Mouse (Mus musculus) thymus, adult 2 months (tissue): ENCODE results near the gene Olfr1324. TPM values are rescaled to one million over a fixed set of nuclear protein-coding genes. Genes with fewer than 3 reads are reported as not detected.
"Not testable (repeated sequence)": the region's sequence is repeated elsewhere in the genome, so short reads cannot be mapped to it uniquely, and the experiment has no call there.

Source experiments
- DNase-seq: peaks from one replicate; pipeline ENCODE4 v3.0.0; 2021
- H3K27ac ChIP-seq: fragments of 200-500 bp; 2 replicates; pipeline ENCODE4 v1.5.1; 2012; ENCODE audit warnings: low read length, control low read depth; ENCODE audit not compliant: control insufficient read depth, insufficient read depth
- H3K27me3 ChIP-seq: fragments of 200-500 bp; 2 replicates; pipeline ENCODE4 v1.6.1; 2012; ENCODE audit warnings: mild to moderate bottlenecking, low read length, moderate library complexity, mixed read lengths; ENCODE audit not compliant: control insufficient read depth, insufficient read depth
- H3K36me3 ChIP-seq: fragments of 200-500 bp; 2 replicates; pipeline ENCODE4 v1.6.1; 2012; ENCODE audit warnings: mild to moderate bottlenecking, low read length, moderate library complexity; ENCODE audit not compliant: control insufficient read depth, insufficient read depth
- H3K4me1 ChIP-seq: fragments of 200-500 bp; replicated peaks from 2 replicates; pipeline ENCODE4 v1.6.1; 2012; ENCODE audit warnings: low read length; ENCODE audit not compliant: control insufficient read depth, insufficient read depth
- H3K4me3 ChIP-seq: fragments of 200-500 bp; 2 replicates; pipeline ENCODE4 v1.5.1; 2012; ENCODE audit warnings: mild to moderate bottlenecking, low read length, control low read depth, moderate library complexity; ENCODE audit not compliant: control insufficient read depth, insufficient read depth
- CTCF ChIP-seq: fragments of 200-500 bp; IDR thresholded peaks from 2 replicates; pipeline ENCODE4 v1.5.1; 2012; ENCODE audit warnings: mild to moderate bottlenecking, control low read depth, low read length, moderate library complexity, borderline replicate concordance; ENCODE audit not compliant: control insufficient read depth, poor library complexity, insufficient read depth; ENCODE audit errors: extremely low read depth
- POLR2A ChIP-seq: fragments of 200-500 bp; IDR thresholded peaks from 2 replicates; pipeline ENCODE4 v1.6.1; 2012; ENCODE audit warnings: mild to moderate bottlenecking, low read length, control low read depth, moderate library complexity; ENCODE audit not compliant: control insufficient read depth, poor library complexity, insufficient read depth; ENCODE audit errors: extremely low read depth
- WGBS: fragments of 180-500 bp; shearing (Covaris S2); methylation state at CpG from one replicate; pipeline ENCODE4 v1.1.7; 2018; 5-methylcytosine and 5-hydroxymethylcytosine counted together
- polyA plus RNA-seq: library from polyadenylated mRNA; depleted of rRNA; stranded (reverse); fragments of >200 nt; gene quantifications from 2 replicates; pipeline ENCODE4 v1.2.3, GENCODE M21; 2012; rRNA removed

Olfr1324 gene
- not detected in 2 replicates for polyA plus RNA-seq

- WGBS: 94% methylated on average over 1 of the region's 1 CpGs
- TF ChIP-seq CTCF (no peak), POLR2A (no peak)
- Histone ChIP-seq H3K4me1 (no peaks in the 10 kb centered on the region), H3K4me3 (no peak within 1 kb of the TSS), H3K36me3 (no peaks in the 10 kb centered on the region), H3K27ac (no peak within 1 kb of the TSS), H3K27me3 (no peaks in the 10 kb centered on the region)
- no peak for DNase-seq
These were observed at the start of gene Olfr1324 for GRCm38 (mm10) chrX:50428398-50428797. Olfr1324 (minus strand) TSS chrX:50428498.

DNA sequence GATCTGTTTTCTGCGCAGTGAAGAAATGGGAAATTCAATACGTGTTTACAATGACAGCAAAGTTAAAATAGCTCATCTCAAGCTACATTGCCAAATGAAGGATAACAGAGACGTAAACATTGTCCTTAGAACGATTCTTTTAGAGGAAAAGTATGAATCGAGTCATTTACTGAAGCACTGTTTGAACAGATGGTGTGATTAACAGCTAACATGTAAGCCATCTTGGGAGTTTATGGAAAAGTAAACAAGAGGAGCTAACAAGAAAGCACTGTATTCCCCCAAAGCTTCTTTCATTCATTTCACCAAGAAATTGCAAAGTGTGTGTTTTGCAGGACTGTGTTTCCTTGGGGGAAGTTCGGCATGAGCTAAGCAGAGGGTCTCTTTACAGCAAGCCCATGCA lies 42.0 kb upstream of the Olfr1324 start:
- not testable (repeated sequence) for H3K4me3 ChIP-seq, DNase-seq, H3K4me1 ChIP-seq, H3K27me3 ChIP-seq, H3K36me3 ChIP-seq, H3K27ac ChIP-seq
- WGBS: 89% methylated on average over 6 of the region's 6 CpGs

DNA sequence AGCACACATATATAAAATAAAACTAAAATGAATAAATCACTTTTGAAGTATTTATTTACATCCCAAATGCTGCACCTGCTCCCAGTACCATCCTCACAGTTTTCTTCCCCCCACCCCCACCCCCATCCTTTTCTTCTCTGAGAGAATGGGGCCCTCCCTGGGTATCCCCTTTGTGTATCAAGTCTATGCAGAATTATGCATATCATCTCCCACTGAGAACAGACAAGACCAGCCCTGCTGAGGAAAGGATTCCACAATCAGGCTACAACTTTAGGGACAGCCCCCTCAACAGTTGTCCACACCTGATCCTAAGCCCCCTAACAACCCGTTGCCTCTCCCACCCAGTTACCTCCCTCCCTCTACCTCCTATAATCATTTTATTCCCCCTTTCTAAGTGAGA lies 27.8 kb upstream of the Olfr1324 start:
- no peak for DNase-seq
- 56% methylated on average over 1 of the region's 1 CpGs for WGBS
- Histone ChIP-seq H3K27ac (no peak overlapping the region), H3K4me1 (no peaks in the 10 kb centered on the region), H3K4me3 (no peak overlapping the region), H3K27me3 (no peaks in the 10 kb centered on the region), H3K36me3 (no peaks in the 10 kb centered on the region)
- TF ChIP-seq POLR2A: no peak
- TF ChIP-seq CTCF: no peak

DNA sequence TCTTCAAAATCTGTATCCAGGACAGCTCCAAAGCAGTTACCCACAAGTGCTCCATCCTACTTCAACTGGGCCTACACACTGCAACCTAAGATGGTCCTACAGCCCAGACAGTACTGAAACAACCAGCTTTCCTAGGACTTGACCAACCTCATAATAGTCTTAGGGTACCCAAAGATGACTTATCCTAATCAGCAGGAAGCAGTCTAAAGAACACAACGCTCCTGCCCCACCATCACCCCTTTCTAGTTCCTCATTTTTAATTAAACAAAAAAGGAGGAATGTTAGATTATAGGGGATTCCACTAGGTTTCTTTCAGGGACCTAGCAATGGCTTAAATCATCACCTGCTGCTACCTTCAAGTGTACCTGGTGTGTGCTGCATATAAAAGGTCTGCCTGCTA lies 15.1 kb upstream of the Olfr1324 start:
- WGBS: 6% methylated on average over 1 of the region's 1 CpGs
- no peak for DNase-seq
- H3K27me3 ChIP-seq: no peaks in the 10 kb centered on the region
- H3K4me1 ChIP-seq: no peaks in the 10 kb centered on the region
- no peak overlapping the region for H3K27ac ChIP-seq
- H3K4me3 ChIP-seq: no peak overlapping the region
- H3K36me3 ChIP-seq: no peaks in the 10 kb centered on the region
- TF ChIP-seq CTCF: no peak
- no peak for TF ChIP-seq POLR2A

DNA sequence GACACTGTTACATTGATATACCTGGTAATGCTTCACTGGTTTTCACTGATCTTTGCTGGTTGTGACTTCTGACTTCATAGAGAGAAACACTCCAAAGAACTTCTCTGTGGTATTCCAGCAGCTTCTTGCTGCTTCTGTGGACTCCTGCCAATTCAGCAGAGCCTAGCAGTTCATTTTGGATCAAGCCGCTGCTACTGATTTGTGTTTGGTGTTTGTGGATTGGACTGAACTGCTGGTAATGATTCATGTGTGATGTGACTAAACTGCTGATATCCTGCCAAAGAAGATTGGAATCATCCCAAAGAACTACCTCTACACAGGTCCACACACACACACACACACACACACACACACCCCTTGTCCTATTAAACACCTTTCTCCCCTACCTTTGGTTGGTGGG lies 14.4 kb upstream of the Olfr1324 start:
- no peaks in the 10 kb centered on the region for H3K36me3 ChIP-seq
- TF ChIP-seq CTCF (no peak), POLR2A (no peak)
- DNase-seq: no peak

GRCm38 (mm10) chrX:50432499-50432898 lies 4.2 kb upstream of the Olfr1324 start:
- no peak for DNase-seq
- Histone ChIP-seq H3K36me3 (no peaks in the 10 kb centered on the region), H3K4me1 (no peaks in the 10 kb centered on the region), H3K27me3 (no peaks in the 10 kb centered on the region), H3K27ac (no peak overlapping the region), H3K4me3 (no peak overlapping the region)
- TF ChIP-seq POLR2A: no peak
- no peak for TF ChIP-seq CTCF
- 91% methylated on average over 2 of the region's 2 CpGs for WGBS

More for the DNA sequence above, 14.4 kb upstream of the Olfr1324 start:
- H3K4me3 ChIP-seq: no peak overlapping the region
- 94% methylated on average over 1 of the region's 1 CpGs for WGBS
- no peaks in the 10 kb centered on the region for H3K27me3 ChIP-seq
- no peak overlapping the region for H3K27ac ChIP-seq
- no peaks in the 10 kb centered on the region for H3K4me1 ChIP-seq

DNA sequence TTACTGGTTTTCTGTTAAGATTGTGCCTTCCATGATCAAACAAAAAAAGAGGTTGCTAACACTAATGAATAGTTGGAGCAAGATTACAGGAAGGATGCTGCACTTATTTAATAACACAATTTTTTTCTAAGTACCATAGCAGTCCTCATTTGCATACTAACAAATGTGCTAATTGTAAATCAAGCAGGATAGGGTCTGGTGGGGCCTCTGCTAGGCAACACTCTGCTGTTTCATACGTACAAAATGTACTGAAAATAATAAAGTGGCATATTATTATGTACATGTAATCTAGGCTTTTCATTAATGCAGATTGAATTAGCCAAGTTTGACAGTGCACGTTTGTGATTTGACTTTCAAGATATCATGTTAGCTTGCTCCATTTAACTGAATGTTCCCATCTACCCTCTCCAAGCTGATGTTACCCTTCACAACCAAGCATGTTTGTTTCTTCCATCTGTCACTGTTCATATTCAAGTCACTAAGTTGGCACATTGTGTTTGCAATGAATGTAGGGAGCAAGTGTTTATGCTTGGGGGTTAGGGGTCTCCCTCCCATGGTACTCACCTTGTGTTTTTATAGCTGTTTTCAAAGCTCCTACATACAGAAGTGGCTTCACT lies 478 bp downstream of the Olfr1324 start:
- no peaks in the 10 kb centered on the region for H3K27me3 ChIP-seq
- WGBS: 71% methylated on average over 2 of the region's 2 CpGs
- TF ChIP-seq POLR2A (no peak), CTCF (no peak)
- no peak overlapping the region for H3K27ac ChIP-seq
- no peaks in the 10 kb centered on the region for H3K4me1 ChIP-seq
- DNase-seq: no peak
- no peak overlapping the region for H3K4me3 ChIP-seq
- H3K36me3 ChIP-seq: no peaks in the 10 kb centered on the region
